Mouse (Mus musculus) activated CD4-positive, CD25-positive, alpha-beta regulatory T cell (primary cell): ENCODE results near the gene Rnf216. TPM values are rescaled to one million over a fixed set of nuclear protein-coding genes. Genes with fewer than 3 reads are reported as not detected.

ENCODE experiments used
- polyA plus RNA-seq, 2 experiments: library from polyadenylated mRNA; unstranded; fragments of 100-300 nt; shearing (Covaris generic); gene quantifications; one replicate each; pipeline ENCODE4 v1.2.1; 2017

The Rnf216 gene
- 10 to 100 TPM; 28.0 to 44.2 TPM for polyA plus RNA-seq

GRCm38 (mm10) chr5:143112281-143113246, at the start of gene Rnf216:
Gene Rnf216 (minus strand): TSS chr5:143112994.

DNA sequence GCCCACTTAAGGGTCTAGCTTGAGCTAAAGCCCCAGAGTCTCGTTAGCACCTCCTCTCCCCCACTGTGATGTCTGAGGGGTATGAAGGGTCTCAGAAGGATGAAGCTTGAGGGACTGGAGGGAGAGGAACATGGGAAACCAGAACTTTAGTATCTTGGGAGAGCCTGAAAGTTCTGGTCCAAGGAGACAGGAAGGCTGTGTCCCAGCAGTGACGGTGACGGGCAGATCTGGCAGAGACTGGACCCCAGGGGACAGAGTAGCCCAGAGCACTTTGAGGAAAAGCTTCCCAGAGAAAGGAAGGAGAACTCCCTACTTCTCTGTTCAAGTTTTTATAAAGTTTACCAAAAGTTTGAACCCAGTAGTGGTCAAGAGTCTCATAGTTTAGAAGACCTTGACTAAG, 34.7 kb upstream of the Rnf216 start, which contains the start of gene Olfr718-ps1:
Gene Olfr718-ps1, minus strand, starts transcription at position 101 of the 400 bp plus-strand sequence.

GRCm38 (mm10) chr5:142959576-142960556, 152.9 kb downstream of the Rnf216 start, which contains the start of gene Fscn1:
Gene Fscn1 (plus strand): TSS chr5:142960343.

Other genes starting within 250 kb of the Rnf216 start
- gene Fbxl18, start 217.6 kb downstream of the Rnf216 start, polyA plus RNA-seq, result 1 to 10 TPM; 3.6 to 4.5 TPM
- gene Actb, start 206.2 kb downstream of the Rnf216 start, polyA plus RNA-seq, result 1,000 to 10,000 TPM; 3,515 to 3,698 TPM
- gene Fscn1, start 152.7 kb downstream of the Rnf216 start, polyA plus RNA-seq, result 1 to 10 TPM in 1 of 2 experiments, under 1 TPM in 1; 0.67 to 2.8 TPM
- gene Olfr718-ps1, start 34.6 kb upstream of the Rnf216 start, polyA plus RNA-seq, result under 1 TPM; 0.04 to 0.17 TPM
- 10 to 100 TPM; 10.6 to 21.5 TPM for gene Rbak, start 67.8 kb upstream of the Rnf216 start, polyA plus RNA-seq
- gene Spdye4b, start 68.0 kb upstream of the Rnf216 start, polyA plus RNA-seq, result not detected
- gene Spdye4a, start 113.9 kb upstream of the Rnf216 start, polyA plus RNA-seq, result not detected
- gene Zfp12, start 122.2 kb upstream of the Rnf216 start, polyA plus RNA-seq, result 10 to 100 TPM; 13.6 to 18.5 TPM
- gene Zfp316, start 157.0 kb upstream of the Rnf216 start, polyA plus RNA-seq, result 1 to 10 TPM in 1 of 2 experiments, under 1 TPM in 1; 0.61 to 1.6 TPM
- not detected for gene Zfp853, start 180.6 kb upstream of the Rnf216 start, polyA plus RNA-seq
- gene E130309D02Rik, start 202.4 kb upstream of the Rnf216 start, polyA plus RNA-seq, result 10 to 100 TPM; 31.9 to 44.8 TPM
- gene Zdhhc4, start 216.3 kb upstream of the Rnf216 start, polyA plus RNA-seq, result 100 to 1,000 TPM in 1 of 2 experiments, 10 to 100 TPM in 1; 90.3 to 105 TPM
- gene Grid2ip, start 244.3 kb upstream of the Rnf216 start, polyA plus RNA-seq, result not detected